Mouse (Mus musculus) frontal cortex, postnatal 36 days (tissue): ENCODE measurements around the gene Zfp710.
A peak's percentile ranks its signal among the peaks of the same experiment; 100 is the strongest.

Experiments
- DNase-seq, 2 experiments: peaks; one replicate each; pipeline ENCODE4 v3.0.0; 2022; ENCODE audit warnings: low spot score in 2 of 2

Gene Zfp710

DNA sequence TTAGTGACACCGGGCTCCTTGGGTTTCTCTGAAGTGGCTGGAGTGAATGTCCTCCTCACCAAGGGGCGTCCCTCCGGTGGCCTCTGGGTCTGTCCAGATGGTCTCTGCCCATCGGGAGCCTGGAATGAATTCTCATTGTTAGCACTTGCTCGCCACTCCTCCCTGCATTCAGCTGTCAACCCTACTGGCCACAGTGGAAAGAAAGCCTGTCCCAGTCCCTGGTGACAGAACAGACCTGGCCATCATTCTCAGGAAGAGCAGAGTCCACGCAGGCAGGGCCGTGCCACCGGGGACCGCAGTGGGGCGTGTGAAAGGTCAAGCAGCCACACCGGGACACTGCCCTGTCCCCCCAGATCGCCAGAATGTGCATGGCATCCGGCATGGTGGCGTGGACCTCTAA, 33.2 kb downstream of the Zfp710 start:
- DNase-seq: no peak

DNA sequence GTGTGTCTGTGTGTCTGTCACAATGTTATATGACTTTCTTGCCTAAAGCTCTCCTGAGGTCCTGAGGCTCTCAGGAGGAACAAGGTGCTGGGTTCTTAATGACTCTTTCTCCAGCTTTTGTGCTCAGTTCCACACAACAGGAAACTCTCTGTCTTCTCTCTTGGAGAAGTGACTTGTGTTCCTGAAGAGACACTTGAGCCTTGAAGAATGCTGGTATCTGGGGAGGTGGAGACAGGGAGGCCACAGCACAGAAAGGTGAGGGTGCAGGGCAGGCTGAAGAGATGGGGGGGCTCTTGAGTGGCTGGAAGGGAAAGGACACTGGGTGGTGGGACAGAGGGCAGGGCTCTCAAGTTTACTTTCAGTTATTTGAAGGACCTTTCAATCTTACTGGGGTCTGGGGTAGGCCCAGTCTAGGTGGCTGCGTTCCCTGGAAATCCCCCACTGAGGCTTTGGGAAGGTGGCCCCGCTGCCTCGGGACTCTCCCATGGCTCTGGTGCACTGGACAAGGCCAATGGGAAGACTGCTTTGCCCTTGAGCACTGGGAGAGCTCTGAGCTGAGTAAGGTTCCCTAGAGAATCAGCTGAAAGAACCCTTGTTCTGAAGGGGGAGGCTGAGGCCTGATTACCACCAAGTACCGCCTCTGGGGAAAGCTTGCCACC, 33.9 kb downstream of the Zfp710 start:
- DNase-seq: no peak

DNA sequence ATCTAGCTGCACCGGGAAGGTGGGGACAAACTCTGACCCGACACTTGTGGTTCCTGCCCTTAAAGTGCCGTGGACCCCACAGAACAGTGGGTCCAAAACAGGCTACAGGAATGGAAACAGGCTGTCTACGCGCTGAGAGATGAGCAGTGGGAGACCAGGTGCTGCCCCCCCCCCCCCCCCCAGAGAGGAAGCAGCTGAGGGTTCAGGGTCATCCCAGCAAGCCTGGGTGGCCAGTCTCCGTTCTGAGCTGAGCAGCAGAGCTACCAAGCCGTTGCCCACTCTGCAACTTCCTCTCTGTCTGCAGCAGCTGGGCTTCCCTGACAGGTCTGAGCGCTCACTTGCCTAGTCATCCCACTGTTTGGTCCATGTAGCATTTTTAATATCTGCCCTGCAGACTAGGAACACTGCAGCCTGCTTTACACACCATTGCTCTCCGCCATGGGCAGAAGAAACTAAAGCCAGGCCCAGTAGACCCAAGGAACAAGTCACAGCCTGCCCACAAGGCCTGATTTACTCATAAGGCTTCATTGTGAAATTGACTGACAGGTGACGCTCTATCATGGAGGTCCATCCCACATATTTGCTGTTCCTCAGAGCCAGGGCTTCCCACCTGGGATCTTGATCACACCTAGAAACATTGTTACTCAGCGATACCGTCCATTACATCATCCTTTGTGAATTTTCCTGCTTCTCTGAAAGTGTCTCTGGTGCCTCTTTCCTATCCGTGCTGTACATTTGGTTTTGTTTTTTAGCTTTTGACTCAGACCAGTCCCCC, 34.6 kb downstream of the Zfp710 start:
- DNase-seq: no peak

DNA sequence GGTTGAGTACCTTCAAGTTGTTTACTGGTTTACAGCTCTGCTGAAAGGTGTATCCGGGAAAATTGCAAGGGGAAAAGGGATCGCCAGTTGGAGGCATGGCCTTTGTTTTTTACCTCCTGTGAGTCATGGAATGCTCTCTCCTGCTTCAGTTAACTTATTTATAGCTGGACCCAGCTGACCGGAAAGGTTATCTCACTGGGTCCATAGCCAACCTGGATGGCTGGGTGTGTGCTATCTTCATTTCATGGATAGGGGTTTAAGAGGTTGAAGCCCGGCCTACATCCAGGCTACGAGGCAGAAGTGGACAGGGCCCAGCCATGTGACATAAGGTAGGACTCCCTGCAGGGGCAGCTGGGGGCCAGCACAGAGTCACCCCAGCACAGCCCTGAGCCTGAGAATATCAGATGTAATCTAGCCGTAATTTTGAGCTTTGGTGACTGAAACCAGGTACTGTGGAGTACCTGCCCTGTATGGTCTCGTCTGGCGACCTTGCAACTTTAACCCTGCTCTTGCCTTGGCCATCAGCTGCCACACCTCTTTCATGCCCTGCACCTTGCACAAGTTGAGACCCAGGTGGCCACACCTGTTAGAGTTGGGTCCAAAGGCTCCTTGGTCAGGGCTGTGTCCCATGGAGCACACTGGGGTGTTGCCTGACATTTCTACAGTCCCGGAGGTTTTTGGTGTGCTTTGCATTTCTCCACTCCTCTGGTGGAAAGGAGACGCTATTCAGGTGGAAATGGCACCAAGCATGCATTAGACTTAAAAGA, 35.6 kb downstream of the Zfp710 start:
- DNase-seq: no peak

DNA sequence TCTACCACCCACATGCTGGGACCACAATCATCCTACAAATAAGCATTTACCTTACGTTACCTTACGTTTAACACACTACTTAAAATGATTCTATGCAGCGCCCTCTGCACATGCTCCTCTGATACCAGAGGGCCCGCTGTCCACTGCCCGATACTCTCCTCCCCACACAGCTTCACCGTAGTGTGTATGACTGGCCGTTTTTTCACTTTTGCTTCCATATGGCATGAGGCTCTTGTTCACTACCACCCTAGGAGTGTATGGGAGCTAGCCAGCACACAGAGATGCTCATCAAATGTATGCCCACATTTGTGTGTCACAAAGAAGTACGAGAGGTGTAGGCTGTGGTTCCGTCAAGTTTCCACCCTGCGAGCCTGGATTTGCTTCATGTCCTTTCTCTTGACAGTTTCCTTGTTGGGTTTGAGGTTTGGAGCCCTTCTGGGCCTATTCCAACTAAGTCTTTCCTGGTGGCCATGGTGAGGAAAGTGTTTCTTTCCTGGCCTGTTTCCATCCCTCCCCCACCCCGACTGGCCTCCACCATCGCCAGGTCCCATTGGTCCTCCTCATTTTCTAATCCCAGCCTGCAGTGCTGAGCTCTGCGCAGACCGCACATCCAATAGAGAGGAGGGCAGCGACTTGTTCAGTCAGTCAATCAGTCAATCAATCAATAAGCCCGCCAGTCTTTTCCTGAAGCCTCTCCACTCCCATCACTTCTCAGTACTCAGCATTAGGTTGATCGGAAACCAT, 37.6 kb downstream of the Zfp710 start:
- no peak for DNase-seq

DNA sequence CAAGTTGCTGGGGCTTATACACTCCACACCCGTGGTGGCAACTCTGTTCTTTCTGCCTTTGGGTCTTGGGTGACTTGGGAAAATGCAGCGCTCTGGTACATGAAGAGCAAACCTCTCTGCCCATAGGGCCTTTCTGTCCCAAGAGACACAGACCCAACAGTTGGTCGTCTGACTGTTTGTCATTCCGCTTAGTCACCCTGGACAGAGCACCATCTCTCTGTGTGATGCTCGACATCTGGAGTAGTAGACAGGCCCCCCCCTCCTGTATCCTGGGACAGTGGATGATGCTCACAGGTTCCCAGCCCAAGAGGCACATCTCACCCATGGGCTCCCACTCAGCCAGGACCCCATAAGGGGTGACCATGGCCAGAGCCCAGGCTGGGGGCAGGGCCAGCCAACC, 38.6 kb downstream of the Zfp710 start:
- DNase-seq: no peak

DNA sequence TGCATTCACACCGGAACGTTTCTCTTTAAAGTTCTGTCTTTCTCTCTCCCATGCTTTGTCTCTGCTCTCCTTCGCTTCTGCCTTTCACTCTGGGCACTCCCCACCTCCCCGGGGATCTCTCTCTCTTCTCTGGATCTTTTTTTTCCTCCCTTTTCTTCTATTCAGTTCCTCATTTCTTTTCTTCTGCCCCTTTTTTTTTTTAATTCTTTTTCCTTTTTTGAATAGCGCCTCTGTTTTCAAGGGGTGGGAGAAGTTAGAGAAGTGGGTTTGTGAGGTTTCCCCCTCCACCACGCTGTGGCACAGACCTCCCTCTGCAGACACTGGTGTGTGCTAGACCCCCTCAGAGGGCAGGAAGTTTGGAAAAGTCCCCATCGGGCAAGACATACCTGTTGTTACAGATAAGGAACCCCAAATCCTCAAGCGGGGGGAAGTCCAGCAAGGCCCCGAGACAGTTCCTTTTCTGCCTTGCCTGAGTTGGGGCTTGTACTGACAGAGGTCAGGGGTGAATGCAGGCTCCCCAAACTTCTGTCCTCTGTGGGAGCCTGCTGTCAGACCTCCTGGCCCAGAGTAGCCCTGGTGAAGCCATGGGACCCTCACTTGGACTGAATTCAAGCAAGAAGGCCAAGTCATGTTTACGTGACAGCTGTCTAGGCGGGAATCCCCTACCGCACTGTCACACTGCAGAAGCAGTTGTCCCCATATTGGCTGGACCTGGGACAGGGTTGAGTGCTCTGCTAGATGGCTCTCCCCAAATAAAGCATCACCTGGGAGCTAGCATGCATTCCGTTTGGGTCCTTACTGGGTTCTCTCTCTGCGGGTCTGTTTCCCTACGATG, 39.5 kb downstream of the Zfp710 start:
- no peak for DNase-seq

DNA sequence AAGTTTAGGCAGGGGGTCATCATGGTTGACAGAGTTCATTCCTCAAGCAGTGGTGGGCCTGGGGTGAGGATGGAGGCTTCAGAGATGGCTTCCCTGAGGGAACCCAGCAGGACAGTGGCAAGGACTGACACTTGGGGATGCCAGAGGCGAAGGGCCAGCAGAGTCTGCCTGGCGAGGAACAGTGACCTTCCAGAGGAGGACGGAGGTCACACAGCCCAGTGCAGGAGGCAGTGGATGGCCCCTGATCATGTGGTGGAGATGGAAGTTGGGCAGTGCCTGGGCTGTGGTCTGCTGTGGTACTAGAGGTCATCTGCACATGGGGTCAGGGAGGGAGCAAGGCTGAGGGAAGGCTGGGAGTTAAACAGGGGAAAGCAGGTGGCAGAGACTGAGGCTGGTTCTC, 40.6 kb downstream of the Zfp710 start:
- DNase-seq: no peak

DNA sequence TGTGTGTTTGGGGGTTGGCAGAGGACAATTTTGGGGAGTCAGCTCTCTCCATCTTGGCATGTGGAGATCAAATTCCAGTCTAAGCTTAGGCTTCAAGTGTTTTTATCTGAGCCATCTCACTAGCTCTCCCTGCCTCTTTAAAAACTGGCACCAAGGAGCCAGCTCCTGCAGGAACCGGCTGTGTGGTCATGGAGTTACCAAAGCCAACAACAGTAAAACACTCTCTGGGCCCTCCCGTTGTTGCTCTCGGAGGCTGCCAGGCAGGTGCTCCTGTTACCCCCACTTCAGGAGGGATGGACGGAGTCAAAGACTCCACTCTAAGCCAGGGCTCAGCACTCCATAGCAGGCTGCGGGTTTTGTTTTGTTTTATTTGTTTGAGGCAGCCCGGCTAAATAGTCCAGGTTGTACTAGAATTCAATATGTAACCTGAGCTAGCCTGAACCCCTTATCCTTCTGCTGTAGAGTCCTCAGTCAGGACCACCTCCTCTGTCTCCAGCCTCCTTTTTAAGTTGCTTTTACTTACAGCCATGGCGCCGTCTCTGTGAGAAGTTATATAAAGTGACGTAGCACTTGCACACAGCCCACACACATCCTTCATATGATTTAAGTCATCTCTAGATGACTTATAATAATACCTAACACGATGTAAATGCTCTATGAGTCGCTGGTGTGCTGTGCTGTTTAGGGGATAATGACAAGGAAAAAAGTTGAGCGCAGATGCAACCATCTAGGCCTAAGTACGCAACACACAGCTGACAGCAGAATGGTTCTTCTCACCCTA, 42.3 kb downstream of the Zfp710 start:
- no peak for DNase-seq

DNA sequence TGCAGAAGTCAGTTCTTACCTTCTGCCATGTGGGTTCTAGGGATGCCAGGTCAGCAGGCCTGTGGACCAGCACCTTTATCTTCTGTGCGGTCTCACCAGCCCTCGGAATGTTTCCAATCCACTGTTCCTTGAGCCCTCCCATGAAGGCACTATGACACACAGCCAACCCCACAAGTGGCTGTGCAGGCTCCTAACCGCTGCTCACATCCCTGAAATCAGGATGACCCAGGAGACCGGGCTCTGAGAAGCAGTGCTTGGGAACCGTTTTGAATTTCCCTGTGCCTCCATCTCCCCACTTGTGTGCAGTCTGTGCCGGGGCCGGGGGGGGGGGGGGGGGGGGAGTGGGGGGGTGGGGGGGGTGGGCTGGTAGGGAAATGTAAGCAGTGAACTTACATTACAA, 43.7 kb downstream of the Zfp710 start:
- no peak for DNase-seq

DNA sequence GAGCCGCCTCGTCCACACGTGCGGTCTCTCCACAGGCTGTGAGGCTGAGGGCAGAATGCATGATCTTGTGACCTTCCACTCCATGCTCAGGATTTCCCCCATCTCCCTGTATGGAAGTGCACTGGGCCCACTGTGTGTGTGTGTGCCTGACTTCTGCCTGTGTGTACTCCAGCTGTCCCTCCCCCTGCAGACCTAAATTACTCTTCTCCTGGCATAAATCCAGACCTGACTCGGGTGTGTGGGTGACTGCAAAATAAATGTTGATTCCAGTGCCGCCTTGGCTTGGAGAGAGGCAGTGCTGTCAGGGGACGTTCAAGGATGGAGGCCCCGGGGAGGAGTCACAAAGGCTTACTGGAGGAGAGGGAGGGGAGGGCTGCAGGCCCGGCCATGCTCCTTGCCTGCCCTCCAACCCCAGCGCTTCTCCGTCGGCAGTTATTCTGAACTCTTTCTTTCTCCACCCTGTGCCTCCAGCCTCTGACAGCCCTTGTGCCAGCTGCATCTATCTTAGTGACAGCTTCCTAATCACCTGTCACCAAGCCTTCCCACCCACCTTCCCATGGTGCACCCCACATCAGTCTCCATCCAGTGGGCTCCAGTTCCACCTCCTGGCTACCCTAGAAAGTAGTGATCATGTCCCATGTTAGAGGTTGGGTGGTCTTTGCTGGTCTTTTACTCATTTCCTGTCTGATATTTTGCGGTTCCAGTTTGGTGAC, 45.2 kb downstream of the Zfp710 start:
- DNase-seq: peak; percentile 70 to 72

DNA sequence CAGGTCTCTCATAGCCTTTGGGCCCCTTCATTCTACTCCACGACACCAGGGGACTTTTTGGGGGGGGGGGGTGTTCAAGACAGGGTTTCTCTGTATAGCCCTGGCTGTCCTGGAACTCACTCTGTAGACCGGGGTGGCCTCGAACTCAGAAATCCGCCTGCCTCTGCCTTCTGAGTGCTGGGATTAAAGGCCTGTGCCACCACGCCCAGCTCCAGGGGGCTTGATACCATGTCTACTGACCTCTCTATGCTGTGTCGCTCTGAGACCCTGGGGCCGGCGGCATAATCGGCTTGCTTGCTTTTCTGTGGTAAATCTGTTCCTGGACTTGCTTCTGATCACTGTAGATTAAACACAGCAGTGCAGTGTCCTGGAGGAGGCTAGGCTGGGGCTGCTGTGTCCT, 46.6 kb downstream of the Zfp710 start:
- no peak for DNase-seq

DNA sequence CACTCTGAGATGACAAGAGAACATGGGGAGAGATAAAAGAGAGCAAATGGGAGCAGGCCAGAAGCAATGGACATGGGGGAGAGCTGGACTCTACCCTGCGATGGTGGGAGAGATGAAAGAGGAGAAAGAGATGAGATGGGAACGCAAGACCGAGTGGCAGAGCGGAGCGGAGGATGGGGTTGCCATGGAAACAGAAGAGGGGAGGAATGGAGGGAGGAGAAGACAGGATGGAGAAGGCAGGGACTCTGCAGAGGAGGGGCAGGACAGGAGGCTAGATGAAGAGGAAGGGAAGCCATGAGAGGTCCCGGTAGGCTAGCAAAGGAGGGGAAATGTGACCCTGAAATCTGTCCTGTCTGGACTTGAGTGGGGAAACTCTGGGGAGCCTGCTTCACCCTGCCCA, 47.7 kb downstream of the Zfp710 start:
- DNase-seq: peak; percentile 62 to 69

DNA sequence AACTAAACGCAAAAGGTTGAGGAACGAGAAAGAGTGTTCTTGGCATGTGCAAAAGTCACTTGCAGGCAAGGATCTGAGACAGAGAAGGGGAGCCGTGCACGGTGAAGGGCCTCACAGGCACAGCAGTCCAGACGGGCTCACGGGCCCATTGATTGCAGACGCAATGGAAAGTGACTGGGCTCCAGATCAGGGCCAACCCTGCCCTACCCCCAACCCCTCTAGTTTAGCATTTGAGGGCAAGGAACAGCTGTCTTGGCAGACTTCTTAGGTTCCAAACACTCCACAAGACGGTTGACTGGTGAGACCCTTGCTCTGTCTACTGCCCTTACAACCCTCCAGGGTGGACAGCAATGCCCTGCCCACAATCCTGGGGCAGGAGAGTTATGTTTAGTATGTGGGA, 48.9 kb downstream of the Zfp710 start:
- DNase-seq: no peak

DNA sequence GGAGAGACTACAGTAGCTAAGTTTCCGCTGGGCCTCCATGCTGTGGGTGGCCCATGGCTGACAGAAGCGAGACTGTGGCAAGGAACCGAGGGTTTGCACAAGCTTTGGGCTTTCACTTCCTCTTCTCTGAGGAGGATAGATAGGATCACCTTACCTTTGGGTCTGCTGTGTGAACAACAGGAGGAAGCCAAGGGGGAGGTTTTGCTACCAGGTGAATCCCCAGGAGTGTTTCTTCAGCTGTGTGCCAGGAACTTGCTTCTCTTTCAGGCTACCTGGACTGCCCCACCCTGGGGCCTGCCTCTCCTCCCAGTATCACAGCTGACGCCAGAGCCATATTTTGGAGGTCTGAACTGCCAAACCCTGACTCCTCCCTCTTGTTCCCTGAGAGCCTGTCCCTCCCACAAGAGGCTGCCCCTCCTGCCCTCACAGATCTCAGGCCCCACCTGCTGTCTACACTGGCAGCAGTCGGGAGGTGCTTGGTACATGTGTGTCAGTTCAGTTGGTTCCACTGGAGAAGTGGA, 50.4 kb downstream of the Zfp710 start:
- DNase-seq: no peak

DNA sequence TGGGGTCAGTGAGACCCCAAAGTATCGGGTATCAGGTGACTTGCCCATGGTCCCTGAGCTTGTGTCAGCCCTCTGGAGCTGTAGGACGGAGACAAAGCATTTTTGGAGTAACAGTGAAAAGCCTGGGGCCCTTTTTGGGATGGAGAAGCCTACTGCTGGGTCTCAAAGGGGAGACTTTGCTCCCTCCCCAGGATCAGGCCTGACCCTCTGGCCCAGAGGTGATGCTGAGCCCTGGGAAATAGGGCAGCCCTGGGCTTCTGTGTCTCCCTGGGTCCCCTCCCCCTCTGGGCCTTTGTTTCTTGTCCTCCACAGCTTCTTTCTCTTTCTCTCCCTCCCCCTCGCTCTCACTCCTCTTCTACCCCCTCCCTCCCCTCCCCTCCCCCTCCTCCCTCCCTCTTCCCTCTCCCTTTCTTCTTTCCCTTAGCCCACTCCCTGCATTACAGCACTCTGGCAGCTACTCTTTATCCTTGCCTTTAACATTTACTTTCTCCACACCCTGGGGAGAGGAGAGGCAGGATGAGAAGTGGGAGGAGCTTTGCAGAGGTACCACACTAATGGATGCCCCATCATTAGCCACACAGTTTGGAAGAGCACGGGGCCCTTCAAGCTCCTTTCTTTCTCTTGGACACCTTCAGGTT, 51.5 kb downstream of the Zfp710 start:
- DNase-seq: no peak

DNA sequence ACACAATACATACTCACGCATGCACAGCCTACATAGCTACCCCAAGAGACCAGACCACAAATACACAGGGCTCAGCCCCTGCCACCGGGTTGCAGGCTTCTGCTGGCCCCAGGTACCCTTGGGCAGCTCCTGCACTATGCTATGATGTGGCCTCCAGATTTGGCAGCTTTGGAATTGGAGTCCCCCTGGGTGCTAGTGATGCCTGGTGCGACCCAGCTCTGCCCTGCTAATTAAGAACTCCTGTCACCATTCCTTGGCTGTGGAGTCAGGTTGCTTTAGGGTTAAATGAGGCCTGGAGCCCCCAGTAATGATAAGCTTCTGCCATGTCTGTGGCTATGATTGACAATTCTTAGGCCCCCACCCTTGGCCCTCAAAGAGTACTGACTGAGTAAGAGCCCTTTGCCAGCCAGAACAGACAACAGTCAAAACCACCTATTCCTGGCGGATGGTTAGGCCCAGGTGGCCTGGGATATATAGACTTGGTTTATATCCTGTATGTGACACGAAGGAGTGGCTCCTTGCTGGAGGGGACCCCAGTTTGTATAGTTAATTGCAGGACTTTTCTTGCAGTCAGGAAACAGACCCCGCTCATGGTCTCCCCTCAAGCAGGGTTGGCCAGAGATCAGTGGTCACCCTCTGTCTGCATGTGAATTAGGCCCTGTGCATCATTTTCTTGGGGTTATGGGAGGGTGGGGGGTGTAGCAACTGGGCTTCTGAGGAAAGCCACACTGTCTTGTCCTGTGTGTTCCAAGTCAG, 52.5 kb downstream of the Zfp710 start:
- DNase-seq: no peak

DNA sequence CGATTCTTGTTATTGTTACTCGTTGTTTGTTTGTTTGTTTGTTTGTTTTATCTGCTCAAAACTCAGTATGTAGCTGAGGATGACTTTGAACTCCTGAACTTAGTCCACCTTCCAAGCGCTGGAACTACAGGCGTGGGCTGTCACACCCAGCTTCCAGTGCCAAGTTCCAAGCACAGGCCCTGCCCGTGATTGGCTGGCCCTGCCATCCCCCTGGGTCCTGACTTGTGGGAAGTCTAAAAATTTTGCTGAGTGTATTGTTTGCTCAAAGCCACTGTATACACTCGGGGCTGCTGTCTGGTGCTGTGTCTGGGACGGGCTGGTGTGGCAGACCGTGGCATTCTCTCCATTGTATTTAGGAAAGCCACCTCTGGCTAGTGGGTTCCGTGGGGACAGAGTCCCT, 53.2 kb downstream of the Zfp710 start:
- no peak for DNase-seq
